Mouse (Mus musculus): ENCODE measurements around the gene Phf14. TPM values are rescaled to one million over a fixed set of nuclear protein-coding genes. Genes with fewer than 3 reads are reported as not detected.

Gene Phf14
- total and polyA plus RNA-seq, 2 experiments from 2014 or later = 34.4 to 42.2 TPM

DNA sequence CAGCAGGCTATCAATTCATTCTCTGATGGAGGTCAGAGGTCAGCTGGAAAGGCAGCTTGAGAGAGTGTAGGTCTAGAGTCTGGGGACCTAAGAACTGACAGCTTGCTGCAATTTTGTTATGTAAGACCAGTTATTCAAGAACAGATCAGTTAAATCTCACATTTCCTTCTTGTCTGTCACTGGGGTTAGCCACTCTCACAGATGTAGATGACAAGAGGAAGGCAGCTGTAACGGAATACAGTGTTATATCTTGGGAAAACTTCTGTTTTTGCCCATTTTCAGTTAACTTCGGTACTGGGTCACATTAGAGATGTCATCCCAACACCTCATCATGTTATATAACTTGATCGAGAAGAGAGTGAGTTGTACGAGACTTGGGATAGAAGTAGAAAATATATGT, 219.7 kb downstream of the Phf14 start:
- Histone ChIP-seq H3K4me1 (ENCODE audit: control insufficient read depth, insufficient read depth) (no peaks in the 10 kb centered on the region), H3K27me3 (ENCODE audit: control insufficient read depth, insufficient read depth, low read length) (no peaks in the 10 kb centered on the region), H3K4me2 (ENCODE audit: low read depth, low read length) (no peak overlapping the region), H3K36me3 (replicated peaks; ENCODE audit: control insufficient read depth, insufficient read depth, low read length) (no peaks in the 10 kb centered on the region), H3K9ac (replicated peaks; ENCODE audit: low read depth, low read length) (no peak overlapping the region), H3K27ac (ENCODE audit: low read depth) (no peak overlapping the region), H3K9me3 (replicated peaks; ENCODE audit: control insufficient read depth, low read length) (no peaks in the 10 kb centered on the region), H3K4me3 (ENCODE audit: low read depth, low read length) (no peak overlapping the region)
- DNase-seq (ENCODE audit: low spot score) (no peak), ATAC-seq (ENCODE audit: insufficient read depth, low read depth) (no peak)
- WGBS = 83% methylated on average over 4 of the region's 4 CpGs
- no peak for TF ChIP-seq EP300 (IDR thresholded peaks at IDR 0.05; ENCODE audit: low read depth)
- no peak for TF ChIP-seq CTCF (IDR thresholded peaks at IDR 0.05; ENCODE audit: low read depth)

Other genes with a start within 250 kb of the Phf14 start
- gene Ndufa4, start 312 bp upstream of the Phf14 start, total RNA-seq (2014; rRNA removed; ENCODE audit: low replicate concordance) = 1,872 and 2,133 TPM in 2 replicates
- gene Ndufa4, start 312 bp upstream of the Phf14 start, polyA plus RNA-seq (2015; fragmentation: Nextera tagmentation; extraction: Ambion mirVana) = 3,474 and 3,647 TPM in 2 replicates

All from heart, postnatal 0 days (tissue).